Mouse (Mus musculus) lung, adult 10 weeks (tissue): Measurements from ENCODE around the gene Fyb. TPM values are rescaled to one million over a fixed set of nuclear protein-coding genes. Genes with fewer than 3 reads are reported as not detected.

ENCODE experiments used
- polyA plus RNA-seq: library from polyadenylated mRNA; stranded (reverse); fragments of 350-450 nt; fragmentation: Illumina TruSeq; extraction: RNeasy Lipid Tissue Mini Kit (QIAGEN cat#74804); gene quantifications from one replicate; pipeline ENCODE4 v1.2.3, GENCODE M21; 2014; ENCODE audit warnings: low read depth, low replicate concordance; ENCODE audit not compliant: insufficient read depth

The Fyb gene
- 9.2 TPM for polyA plus RNA-seq

GRCm38 (mm10) chr15:6522653-6523167, at the start of gene Fyb:
Gene Fyb, plus strand, starts transcription at chr15:6522853.

DNA sequence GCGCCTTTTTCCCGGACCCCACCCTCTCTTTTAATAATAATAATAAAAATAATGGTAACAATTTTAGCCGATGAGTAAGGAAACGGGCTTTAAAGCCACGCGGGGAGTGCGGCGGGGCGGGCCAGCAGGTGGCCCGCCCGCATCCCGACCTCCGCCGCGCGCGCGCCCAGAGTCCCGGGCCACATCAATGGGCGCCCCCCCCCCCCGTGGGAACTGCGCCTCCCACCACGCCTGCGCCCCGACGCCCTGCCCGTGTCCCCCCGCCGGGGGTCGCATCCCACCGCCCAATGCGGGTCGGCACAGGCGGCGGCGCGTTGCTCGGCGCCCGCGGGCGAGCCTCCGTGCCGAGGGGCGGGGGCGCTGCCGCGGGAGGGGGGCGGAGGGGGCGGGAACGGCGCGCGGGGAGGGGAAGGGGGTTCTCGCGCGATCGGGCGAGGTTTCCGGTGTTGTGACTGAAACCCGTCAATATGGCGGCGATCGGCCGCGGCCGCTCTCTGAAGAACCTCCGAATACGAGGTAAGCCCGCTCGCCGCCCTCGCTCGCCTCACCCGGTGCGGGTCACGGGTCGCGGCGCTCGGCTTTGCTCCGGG, 185.4 kb downstream of the Fyb start, which contains the start of gene Rictor:
Gene Rictor (plus strand): TSS at position 444 of the 590 bp plus-strand sequence.

Other genes starting within 250 kb of the Fyb start
- 14.6 TPM for gene Dab2, start 223.1 kb upstream of the Fyb start, polyA plus RNA-seq
- gene C9, start 77.5 kb upstream of the Fyb start, polyA plus RNA-seq, result not detected
- gene Rictor, start 185.5 kb downstream of the Fyb start, polyA plus RNA-seq, result 4.0 TPM